Mouse (Mus musculus) midbrain, embryonic 12.5 days (tissue): ENCODE results near the gene Zfp512b. TPM values are rescaled to one million over a fixed set of nuclear protein-coding genes. Genes with fewer than 3 reads are reported as not detected.

Experiments
- ATAC-seq: fragments of 200-750 bp; cut with Nextera tagmentation; 2 replicates; pipeline ENCODE4 v1.8.0; 2017; ENCODE audit warnings: low read depth, moderate TSS enrichment, moderate library complexity; ENCODE audit not compliant: low FRiP score
- H3K27ac ChIP-seq: fragments of 300-500 bp; sonication (generic); replicated peaks from 2 replicates; pipeline ENCODE4 v1.5.1; 2016; ENCODE audit warnings: mild to moderate bottlenecking
- H3K27me3 ChIP-seq: fragments of 300-500 bp; sonication (generic); 2 replicates; pipeline ENCODE4 v1.6.1; 2016; ENCODE audit warnings: mild to moderate bottlenecking
- H3K36me3 ChIP-seq: fragments of 300-500 bp; sonication (generic); 2 replicates; pipeline ENCODE4 v1.6.1; 2016
- H3K4me1 ChIP-seq: fragments of 300-500 bp; sonication (generic); 2 replicates; pipeline ENCODE4 v1.6.1; 2016
- H3K4me2 ChIP-seq: fragments of 300-500 bp; sonication (generic); replicated peaks from 2 replicates; pipeline ENCODE4 v1.6.1; 2016; ENCODE audit warnings: mild to moderate bottlenecking, moderate library complexity
- H3K4me3 ChIP-seq: fragments of 300-500 bp; sonication (generic); 2 replicates; pipeline ENCODE4 v1.5.1; 2016; ENCODE audit warnings: mild to moderate bottlenecking
- H3K9ac ChIP-seq: fragments of 300-500 bp; sonication (generic); replicated peaks from 2 replicates; pipeline ENCODE4 v1.6.1; 2016; ENCODE audit warnings: mild to moderate bottlenecking, moderate library complexity
- H3K9me3 ChIP-seq: fragments of 300-500 bp; sonication (generic); 2 replicates; pipeline ENCODE4 v1.6.1; 2016; ENCODE audit warnings: mild to moderate bottlenecking
- WGBS: fragments of 180-500 bp; shearing (Covaris S2); methylation state at CpG from one replicate; pipeline ENCODE4 v1.1.7; 2016; 5-methylcytosine and 5-hydroxymethylcytosine counted together
- polyA plus RNA-seq: library from polyadenylated mRNA; unstranded; fragments of >200 nt; fragmentation: Nextera tagmentation; extraction: Ambion mirVana; gene quantifications from 2 replicates; pipeline ENCODE4 v1.2.1, GENCODE M21; 2016

Zfp512b gene
- polyA plus RNA-seq, 1 experiment from 2014 or later, result 71.9 TPM

- H3K4me3 ChIP-seq, result no peak overlapping the region
- WGBS, result 88% methylated on average over 8 of the region's 8 CpGs
- H3K4me1 ChIP-seq, result no peaks in the 10 kb centered on the region
- H3K9ac ChIP-seq, result no peak overlapping the region
- peaks cover 18% of the 10 kb centered on the region for H3K36me3 ChIP-seq
- H3K27me3 ChIP-seq, result no peaks in the 10 kb centered on the region
- no peaks in the 10 kb centered on the region for H3K9me3 ChIP-seq
- ATAC-seq, result no peak
- H3K27ac ChIP-seq, result no peak overlapping the region
- H3K4me2 ChIP-seq, result no peak overlapping the region
Observed at GRCm38 (mm10) chr2:181570375-181570774, 22.2 kb downstream of the Zfp512b start.

- WGBS, result 89% methylated on average over 10 of the region's 10 CpGs
- H3K27me3 ChIP-seq, result no peaks in the 10 kb centered on the region
- no peaks in the 10 kb centered on the region for H3K9me3 ChIP-seq
- no peak for ATAC-seq
- peaks cover 18% of the 10 kb centered on the region for H3K36me3 ChIP-seq
- H3K9ac ChIP-seq, result no peak overlapping the region
- H3K4me1 ChIP-seq, result no peaks in the 10 kb centered on the region
- no peak overlapping the region for H3K4me2 ChIP-seq
- no peak overlapping the region for H3K4me3 ChIP-seq
- H3K27ac ChIP-seq, result no peak overlapping the region
Observed at GRCm38 (mm10) chr2:181569856-181570255, 22.7 kb downstream of the Zfp512b start.

- ATAC-seq, result no peak
- WGBS, result 80% methylated on average over 7 of the region's 7 CpGs
- Histone ChIP-seq H3K9me3 (no peaks in the 10 kb centered on the region), H3K9ac (no peak overlapping the region), H3K36me3 (peaks cover 10% of the 10 kb centered on the region), H3K27me3 (no peaks in the 10 kb centered on the region), H3K4me1 (no peaks in the 10 kb centered on the region), H3K27ac (no peak overlapping the region), H3K4me3 (no peak overlapping the region), H3K4me2 (no peak overlapping the region)
Observed at GRCm38 (mm10) chr2:181568272-181569008, 24.2 kb downstream of the Zfp512b start.

- H3K27me3 ChIP-seq, result no peaks in the 10 kb centered on the region
- H3K9me3 ChIP-seq, result no peaks in the 10 kb centered on the region
- no peak overlapping the region for H3K4me2 ChIP-seq
- H3K4me3 ChIP-seq, result no peak overlapping the region
- H3K4me1 ChIP-seq, result no peaks in the 10 kb centered on the region
- ATAC-seq, result no peak
- 86% methylated on average over 3 of the region's 3 CpGs for WGBS
- no peak overlapping the region for H3K9ac ChIP-seq
- 0 out of 2 replicates have a peak, but pooled peaks cover 4% of the 10 kb centered on the region for H3K36me3 ChIP-seq
- H3K27ac ChIP-seq, result no peak overlapping the region
Observed at GRCm38 (mm10) chr2:181567338-181567737, 25.3 kb downstream of the Zfp512b start.

GRCm38 (mm10) chr2:181553772-181554171, 38.8 kb downstream of the Zfp512b start:
- peaks cover 49% of the 10 kb centered on the region for H3K36me3 ChIP-seq
- no peaks in the 10 kb centered on the region for H3K9me3 ChIP-seq
- no peak for ATAC-seq
- no peaks in the 10 kb centered on the region for H3K27me3 ChIP-seq
- H3K27ac ChIP-seq, result no peak overlapping the region
- no peak overlapping the region for H3K9ac ChIP-seq
- no peak overlapping the region for H3K4me3 ChIP-seq
- H3K4me2 ChIP-seq, result no peak overlapping the region
- H3K4me1 ChIP-seq, result no peaks in the 10 kb centered on the region

- no peak overlapping the region for H3K9ac ChIP-seq
- H3K9me3 ChIP-seq, result no peaks in the 10 kb centered on the region
- ATAC-seq, result no peak
- peaks cover 77% of the 10 kb centered on the region for H3K36me3 ChIP-seq
- no peaks in the 10 kb centered on the region for H3K4me1 ChIP-seq
- no peak overlapping the region for H3K27ac ChIP-seq
- WGBS, result 100% methylated on average over 2 of the region's 2 CpGs
- no peak overlapping the region for H3K4me3 ChIP-seq
- H3K4me2 ChIP-seq, result no peak overlapping the region
- H3K27me3 ChIP-seq, result no peaks in the 10 kb centered on the region
Observed at GRCm38 (mm10) chr2:181550233-181550632, 42.4 kb downstream of the Zfp512b start.

GRCm38 (mm10) chr2:181548682-181549081, 43.9 kb downstream of the Zfp512b start:
- H3K4me2 ChIP-seq, result no peak overlapping the region
- H3K27ac ChIP-seq, result no peak overlapping the region
- H3K4me3 ChIP-seq, result no peak overlapping the region
- H3K9ac ChIP-seq, result no peak overlapping the region
- no peaks in the 10 kb centered on the region for H3K27me3 ChIP-seq
- H3K36me3 ChIP-seq, result peaks cover 70% of the 10 kb centered on the region
- no peaks in the 10 kb centered on the region for H3K4me1 ChIP-seq
- ATAC-seq, result no peak
- no peaks in the 10 kb centered on the region for H3K9me3 ChIP-seq
- whole genome bisulfite sequencing, result 95% methylated on average over 5 of the region's 5 CpGs

GRCm38 (mm10) chr2:181548227-181548626, 44.4 kb downstream of the Zfp512b start:
- no peaks in the 10 kb centered on the region for H3K4me1 ChIP-seq
- no peak for ATAC-seq
- H3K9ac ChIP-seq, result no peak overlapping the region
- H3K4me3 ChIP-seq, result no peak overlapping the region
- no peak overlapping the region for H3K27ac ChIP-seq
- no peak overlapping the region for H3K4me2 ChIP-seq
- H3K27me3 ChIP-seq, result no peaks in the 10 kb centered on the region
- H3K36me3 ChIP-seq, result peaks cover 70% of the 10 kb centered on the region
- no peaks in the 10 kb centered on the region for H3K9me3 ChIP-seq
- 74% methylated on average over 1 of the region's 1 CpGs for WGBS

GRCm38 (mm10) chr2:181546142-181546541, 46.5 kb downstream of the Zfp512b start:
- Histone ChIP-seq H3K4me2 (no peak overlapping the region), H3K36me3 (peaks cover 51% of the 10 kb centered on the region), H3K4me1 (no peaks in the 10 kb centered on the region), H3K4me3 (no peak overlapping the region), H3K9ac (no peak overlapping the region), H3K9me3 (no peaks in the 10 kb centered on the region), H3K27me3 (no peaks in the 10 kb centered on the region), H3K27ac (no peak overlapping the region)
- 94% methylated on average over 7 of the region's 7 CpGs for WGBS
- ATAC-seq, result no peak

GRCm38 (mm10) chr2:181541761-181542380, 50.7 kb downstream of the Zfp512b start:
- H3K4me1 ChIP-seq, result peaks cover 5% of the 10 kb centered on the region; the same call in 1 of the 2 replicates
- no peak overlapping the region for H3K27ac ChIP-seq
- WGBS, result 94% methylated on average over 6 of the region's 6 CpGs
- H3K9ac ChIP-seq, result no peak overlapping the region
- no peak for ATAC-seq
- H3K9me3 ChIP-seq, result no peaks in the 10 kb centered on the region
- H3K4me3 ChIP-seq, result no peak overlapping the region
- no peaks in the 10 kb centered on the region for H3K27me3 ChIP-seq
- no peak overlapping the region for H3K4me2 ChIP-seq
- H3K36me3 ChIP-seq, result peaks cover 9% of the 10 kb centered on the region

- no peak overlapping the region for H3K9ac ChIP-seq
- no peaks in the 10 kb centered on the region for H3K9me3 ChIP-seq
- H3K27me3 ChIP-seq, result no peaks in the 10 kb centered on the region
- H3K4me1 ChIP-seq, result peaks cover 8% of the 10 kb centered on the region; the same call in 1 of the 2 replicates
- H3K27ac ChIP-seq, result peak overlapping the region; percentile 65
- H3K36me3 ChIP-seq, result no peaks in the 10 kb centered on the region
- 88% methylated on average over 2 of the region's 2 CpGs for WGBS
- no peak overlapping the region for H3K4me3 ChIP-seq
- ATAC-seq, result peak; percentile 38; the same call in 1 of the 2 replicates
- H3K4me2 ChIP-seq, result no peak overlapping the region
Observed at GRCm38 (mm10) chr2:181537444-181538047, 55.1 kb downstream of the Zfp512b start.

- Histone ChIP-seq H3K27ac (no peak overlapping the region), H3K9ac (no peak overlapping the region), H3K4me1 (peaks cover 8% of the 10 kb centered on the region; the same call in 1 of the 2 replicates), H3K4me2 (no peak overlapping the region), H3K27me3 (no peaks in the 10 kb centered on the region), H3K9me3 (no peaks in the 10 kb centered on the region), H3K36me3 (peaks cover 8% of the 10 kb centered on the region; the same call in 1 of the 2 replicates), H3K4me3 (no peak overlapping the region)
- no peak for ATAC-seq
- 97% methylated on average over 2 of the region's 2 CpGs for WGBS
Observed at GRCm38 (mm10) chr2:181536410-181536809, 56.2 kb downstream of the Zfp512b start.
